Mouse (Mus musculus) midbrain, postnatal 0 days (tissue): ENCODE measurements around the gene Trir. TPM values are rescaled to one million over a fixed set of nuclear protein-coding genes. Genes with fewer than 3 reads are reported as not detected.
A peak's percentile ranks its signal among the peaks of the same experiment; 100 is the strongest.

Source experiments
- ATAC-seq: fragments of 200-750 bp; cut with Nextera tagmentation; 2 replicates; pipeline ENCODE4 v1.8.0; 2017; ENCODE audit warnings: moderate number of reproducible peaks, mild to moderate bottlenecking, moderate TSS enrichment, moderate library complexity; ENCODE audit not compliant: low FRiP score
- DNase-seq: peaks from one replicate; pipeline ENCODE4 v3.0.0-alpha.2; 2015; ENCODE audit warnings: low spot score
- H3K27ac ChIP-seq: fragments of 300-500 bp; sonication (generic); 2 replicates; pipeline ENCODE4 v1.5.1; 2014; ENCODE audit warnings: low read depth, mild to moderate bottlenecking, low read length, mixed read lengths
- H3K27me3 ChIP-seq: fragments of 300-500 bp; sonication (generic); 2 replicates; pipeline ENCODE4 v1.6.1; 2014; ENCODE audit warnings: low read length, control low read depth, mixed read lengths; ENCODE audit not compliant: insufficient read depth
- H3K36me3 ChIP-seq: fragments of 300-500 bp; sonication (generic); 2 replicates; pipeline ENCODE4 v1.6.1; 2014; ENCODE audit warnings: low read length, control low read depth, mixed read lengths; ENCODE audit not compliant: insufficient read depth
- H3K4me1 ChIP-seq: fragments of 300-500 bp; sonication (generic); 2 replicates; pipeline ENCODE4 v1.6.1; 2014; ENCODE audit warnings: mild to moderate bottlenecking, control low read depth, antibody characterized with exemption, low read length, mixed read lengths; ENCODE audit not compliant: insufficient read depth
- H3K4me2 ChIP-seq: fragments of 300-500 bp; sonication (generic); 2 replicates; pipeline ENCODE4 v1.6.1; 2014; ENCODE audit warnings: low read depth, mild to moderate bottlenecking, low read length, mixed read lengths; ENCODE audit not compliant: poor library complexity, severe bottlenecking
- H3K4me3 ChIP-seq: fragments of 300-500 bp; sonication (generic); 2 replicates; pipeline ENCODE4 v1.5.1; 2014; ENCODE audit warnings: low read depth, mild to moderate bottlenecking, low read length, moderate library complexity
- H3K9ac ChIP-seq: fragments of 300-500 bp; sonication (generic); replicated peaks from 2 replicates; pipeline ENCODE4 v1.6.1; 2014; ENCODE audit warnings: mild to moderate bottlenecking, low read length, moderate library complexity, mixed read lengths; ENCODE audit not compliant: poor library complexity, severe bottlenecking
- H3K9me3 ChIP-seq: fragments of 300-500 bp; sonication (generic); 2 replicates; pipeline ENCODE4 v1.6.1; 2016; ENCODE audit warnings: low read length, control low read depth
- CTCF ChIP-seq: IDR thresholded peaks from 2 replicates; pipeline ENCODE4 v1.5.1; 2016; ENCODE audit warnings: antibody characterized with exemption, mild to moderate bottlenecking
- WGBS: fragments of 180-500 bp; shearing (Covaris S2); extraction: QIAGEN DNeasy Blood & Tissue Kit; methylation state at CpG from one replicate; pipeline ENCODE4 v1.1.7; 2014; 5-methylcytosine and 5-hydroxymethylcytosine counted together
- polyA plus RNA-seq: library from polyadenylated mRNA; unstranded; fragments of >200 nt; fragmentation: Nextera tagmentation; extraction: Ambion mirVana; gene quantifications from 2 replicates; pipeline ENCODE4 v1.2.1, GENCODE M21; 2015
- total RNA-seq: library from RNA; depleted of rRNA; stranded (reverse); fragments of >200 nt; gene quantifications from 2 replicates; pipeline ENCODE4 v1.2.3, GENCODE M21; 2014

The Trir gene
- total and polyA plus RNA-seq, 2 experiments from 2014 or later = 144 to 266 TPM

DNA sequence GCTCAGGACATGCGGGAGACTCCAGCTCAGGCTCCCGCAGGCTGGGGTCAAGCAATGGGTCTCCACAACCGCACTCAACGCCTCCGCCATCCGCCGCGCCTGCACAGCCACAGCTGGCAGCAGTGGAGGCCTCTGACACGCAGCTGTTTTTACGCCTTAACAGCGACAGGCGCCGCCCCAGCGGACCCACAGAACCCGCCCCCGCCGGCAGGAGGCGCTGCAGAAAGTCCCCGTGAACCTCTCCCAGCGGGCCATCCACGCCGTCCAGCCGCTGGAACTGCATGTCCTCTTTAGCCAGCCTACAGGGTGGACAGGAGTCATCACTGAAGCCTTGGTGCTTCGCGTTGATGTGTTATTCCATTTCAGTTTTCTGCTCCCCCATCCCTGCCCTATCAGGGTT is 18.9 kb upstream of the Trir start:
- DNase-seq = no peak
- no peak overlapping the region for H3K4me2 ChIP-seq
- no peaks in the 10 kb centered on the region for H3K9me3 ChIP-seq
- ATAC-seq = no peak
- H3K27me3 ChIP-seq = peaks cover 21% of the 10 kb centered on the region
- no peak overlapping the region for H3K27ac ChIP-seq
- no peak overlapping the region for H3K9ac ChIP-seq
- H3K36me3 ChIP-seq = 0 out of 2 replicates have a peak, but pooled peaks cover 5% of the 10 kb centered on the region
- no peak overlapping the region for H3K4me3 ChIP-seq
- 19% methylated on average over 24 of the region's 25 CpGs for WGBS
- peak; percentile 25; the same call in 1 of the 2 replicates for TF ChIP-seq CTCF
- H3K4me1 ChIP-seq = no peaks in the 10 kb centered on the region

DNA sequence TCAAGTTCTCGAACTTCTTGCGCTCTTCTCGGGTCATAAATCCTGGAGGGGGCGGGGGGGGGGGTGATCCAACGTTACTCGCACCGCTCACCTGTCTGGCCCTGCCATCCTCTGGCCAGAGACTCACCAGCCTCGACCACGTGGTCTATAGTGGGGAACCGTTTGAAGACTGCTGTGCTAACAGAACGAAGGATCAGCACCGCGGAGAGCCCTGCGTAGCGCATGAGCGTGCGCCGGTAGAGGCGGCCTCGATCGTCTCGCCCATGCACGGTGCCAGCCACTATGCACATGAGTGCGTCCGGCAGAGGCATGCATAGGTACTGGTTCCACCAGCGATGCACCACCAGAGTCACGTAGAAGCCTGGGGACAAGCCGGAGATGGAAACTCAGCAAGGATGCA is 15.4 kb upstream of the Trir start:
- Histone ChIP-seq H3K9me3 (no peaks in the 10 kb centered on the region), H3K4me3 (no peak overlapping the region), H3K4me1 (0 out of 2 replicates have a peak, but pooled peaks cover 4% of the 10 kb centered on the region), H3K9ac (no peak overlapping the region), H3K27ac (no peak overlapping the region), H3K27me3 (peaks cover 21% of the 10 kb centered on the region), H3K36me3 (no peaks in the 10 kb centered on the region), H3K4me2 (no peak overlapping the region)
- 0 out of 2 replicates have a peak, but pooled peaks have one; percentile 42 for ATAC-seq
- no peak for TF ChIP-seq CTCF
- WGBS = 18% methylated on average over 27 of the region's 28 CpGs
- no peak for DNase-seq

DNA sequence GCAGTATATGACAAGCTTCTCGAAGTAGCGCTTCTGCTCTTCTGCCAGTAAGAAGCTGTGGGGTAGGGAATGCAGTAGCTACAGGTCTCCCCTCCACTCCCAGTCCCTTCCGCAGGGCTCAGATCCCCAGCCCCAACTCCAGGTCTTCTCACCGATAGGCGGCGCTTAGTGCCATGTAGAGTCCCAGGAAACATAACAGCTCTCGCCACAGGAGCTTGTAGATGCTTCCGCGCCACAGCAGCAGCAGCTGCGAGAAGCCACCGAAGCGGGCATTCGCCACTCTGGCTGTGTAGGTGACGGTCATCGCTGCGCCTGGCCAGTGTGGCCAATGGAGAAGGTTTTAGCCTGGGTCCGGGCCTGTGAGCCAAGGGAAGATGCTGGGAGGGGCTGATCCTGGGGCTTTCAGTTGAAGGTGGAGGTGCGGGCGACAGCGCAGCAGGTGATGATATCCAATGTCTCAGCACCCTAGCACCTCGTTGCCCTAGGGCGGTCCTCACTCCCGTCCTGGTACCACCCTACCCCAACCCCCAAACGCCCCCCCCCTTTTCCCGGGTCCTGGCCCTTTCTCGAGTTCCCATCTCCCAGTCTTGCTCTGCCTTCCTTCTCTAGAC is 13.3 kb upstream of the Trir start:
- Histone ChIP-seq H3K4me2 (peak overlapping the region; percentile 70), H3K4me1 (0 out of 2 replicates have a peak, but pooled peaks cover 4% of the 10 kb centered on the region), H3K9ac (peak overlapping the region; percentile 64), H3K36me3 (peaks cover 7% of the 10 kb centered on the region), H3K4me3 (peak overlapping the region; percentile 33), H3K27me3 (peaks cover 15% of the 10 kb centered on the region), H3K9me3 (no peaks in the 10 kb centered on the region), H3K27ac (no peak overlapping the region)
- peak; percentile 90 for DNase-seq
- 7% methylated on average over 25 of the region's 26 CpGs for WGBS
- peak; percentile 79 for TF ChIP-seq CTCF
- peak; percentile 64 for ATAC-seq

DNA sequence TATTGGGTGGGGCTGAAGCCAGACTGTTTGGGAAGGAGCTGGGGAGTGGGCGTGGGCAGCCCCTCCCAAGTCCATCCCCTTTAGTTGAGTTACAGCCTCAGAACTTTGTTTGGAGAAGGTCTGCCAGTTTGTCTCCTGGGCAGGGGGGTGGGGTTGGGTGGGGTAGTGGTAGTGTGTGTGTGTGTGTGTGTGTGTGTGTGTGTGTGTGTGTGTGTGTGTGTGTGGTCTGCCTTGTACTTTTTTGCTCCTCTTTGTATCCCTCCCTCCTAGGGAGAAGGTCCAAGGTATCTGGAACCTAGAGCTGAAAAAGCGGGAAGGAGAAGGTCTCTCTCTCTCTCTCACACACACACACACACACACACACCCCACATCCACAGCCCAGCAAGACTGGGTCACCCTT is 12.2 kb upstream of the Trir start, which contains the start of gene Best2:
Gene Best2 (minus strand): TSS at position 101 of the 400 bp plus-strand sequence.
- 0 out of 2 replicates have a peak, but pooled peaks cover 4% of the 10 kb centered on the region for H3K4me1 ChIP-seq
- WGBS = 46% methylated on average over 2 of the region's 2 CpGs
- TF ChIP-seq CTCF = no peak

DNA sequence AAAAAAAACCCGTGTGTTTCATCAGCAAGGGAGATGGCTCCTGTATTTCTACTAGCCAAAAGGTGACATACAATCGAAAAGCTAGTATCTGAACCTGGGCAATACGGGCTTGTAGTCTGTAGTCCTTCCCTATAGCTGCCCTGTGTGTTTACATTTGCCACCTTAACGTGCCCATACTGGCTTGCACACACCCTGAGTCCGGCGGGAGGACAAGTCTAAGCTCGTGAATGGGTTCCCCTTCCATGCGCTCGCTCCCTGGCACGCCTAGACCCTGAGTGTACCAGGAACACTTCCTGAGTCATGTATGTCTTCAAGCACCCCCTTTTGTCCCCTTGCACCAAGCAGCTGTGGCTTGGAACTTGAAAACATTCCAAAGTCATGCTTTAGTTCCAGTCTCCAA is 9.9 kb upstream of the Trir start:
- DNase-seq (no peak), ATAC-seq (no peak)
- WGBS = 67% methylated on average over 10 of the region's 10 CpGs
- no peak overlapping the region for H3K27ac ChIP-seq
- no peaks in the 10 kb centered on the region for H3K9me3 ChIP-seq
- no peak overlapping the region for H3K4me2 ChIP-seq
- 0 out of 2 replicates have a peak, but pooled peaks cover 4% of the 10 kb centered on the region for H3K4me1 ChIP-seq
- H3K4me3 ChIP-seq = no peak overlapping the region
- no peak for TF ChIP-seq CTCF
- H3K27me3 ChIP-seq = peaks cover 4% of the 10 kb centered on the region; the same call in 1 of the 2 replicates
- H3K9ac ChIP-seq = no peak overlapping the region
- H3K36me3 ChIP-seq = peaks cover 26% of the 10 kb centered on the region

More for the DNA sequence above, 12.2 kb upstream of the Trir start, which contains the start of gene Best2:
- Histone ChIP-seq H3K9me3 (no peaks in the 10 kb centered on the region), H3K4me3 (peak within 1 kb of the TSS; percentile 33), H3K36me3 (peaks cover 16% of the 10 kb centered on the region), H3K27me3 (peaks cover 14% of the 10 kb centered on the region), H3K9ac (peak within 1 kb of the TSS; percentile 64), H3K4me2 (peak within 1 kb of the TSS; percentile 70), H3K27ac (no peak within 1 kb of the TSS)
- ATAC-seq = no peak
- no peak for DNase-seq

DNA sequence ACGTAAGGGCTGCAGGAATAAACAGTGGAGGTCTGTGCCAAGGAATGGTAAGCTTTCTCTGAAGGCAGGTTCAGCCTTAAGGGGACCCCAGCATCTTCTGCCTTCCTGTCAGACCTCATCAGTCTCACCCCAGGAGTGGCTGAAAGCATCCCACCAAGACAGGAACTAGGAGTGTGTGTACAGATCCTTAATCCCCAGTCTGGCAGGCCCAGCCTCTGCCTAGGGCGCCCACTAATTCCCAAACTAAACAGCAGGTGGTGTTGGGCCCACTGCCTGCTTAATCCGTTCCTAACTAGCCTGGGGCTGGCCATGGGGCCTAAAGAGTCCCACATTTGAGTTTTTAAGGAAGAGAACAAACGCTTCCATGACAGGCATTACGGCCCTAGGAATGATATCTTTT is 9.4 kb upstream of the Trir start:
- Histone ChIP-seq H3K27ac (no peak overlapping the region), H3K4me2 (no peak overlapping the region), H3K36me3 (peaks cover 27% of the 10 kb centered on the region), H3K27me3 (0 out of 2 replicates have a peak, but pooled peaks cover 3% of the 10 kb centered on the region), H3K9me3 (no peaks in the 10 kb centered on the region), H3K4me1 (0 out of 2 replicates have a peak, but pooled peaks cover 4% of the 10 kb centered on the region), H3K4me3 (no peak overlapping the region), H3K9ac (no peak overlapping the region)
- 0 out of 2 replicates have a peak, but pooled peaks have one; percentile 9 for TF ChIP-seq CTCF
- 20% methylated on average over 5 of the region's 5 CpGs for WGBS
- peak; percentile 38; the same call in 1 of the 2 replicates for ATAC-seq
- no peak for DNase-seq
